Mouse (Mus musculus) lung, postnatal 4 days (tissue): ENCODE results near the gene 1700012B07Rik.

ENCODE experiments used
- DNase-seq, 2 experiments: peaks; one replicate each; pipeline ENCODE4 v3.0.0; 2021

Gene 1700012B07Rik

DNA sequence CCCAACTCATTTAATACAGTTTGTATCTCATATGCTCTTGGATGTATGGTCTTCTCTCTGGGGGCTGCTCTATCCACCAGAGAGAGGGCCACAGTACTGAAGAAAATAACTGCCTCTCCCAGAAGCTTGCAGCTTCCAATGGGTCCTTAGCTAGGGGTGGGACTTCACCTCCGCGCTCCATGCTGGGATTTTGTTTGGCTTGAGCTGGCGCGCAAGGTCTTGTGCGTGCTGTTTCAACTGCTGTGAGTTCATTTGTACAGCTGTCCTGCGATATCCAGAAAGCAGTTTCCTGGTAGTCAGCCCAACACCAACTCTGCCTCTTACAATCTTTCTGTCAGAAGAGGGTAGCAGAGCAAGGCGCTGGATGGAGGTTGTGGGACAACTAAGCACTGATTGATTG lies 18.5 kb upstream of the 1700012B07Rik start:
- peak; percentile 20 to 63 for DNase-seq

DNA sequence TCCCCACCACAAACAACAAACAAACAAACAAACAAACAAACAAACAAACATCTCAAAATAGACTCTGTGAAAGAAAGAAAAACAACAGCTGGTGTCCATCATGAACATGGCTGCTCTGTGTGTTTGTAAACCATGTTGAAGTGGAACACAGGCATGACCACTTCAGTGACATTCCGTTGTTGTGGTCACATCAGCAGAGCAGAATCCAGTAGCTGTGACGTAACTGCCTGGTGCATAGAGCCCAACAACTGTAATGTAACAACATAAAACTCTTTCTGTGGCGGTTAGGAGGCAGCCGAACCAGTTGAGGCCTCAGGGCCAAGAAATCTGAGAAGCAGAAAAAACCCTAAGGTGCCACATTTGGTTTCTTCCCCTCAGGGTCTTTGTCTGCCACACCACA lies 17.8 kb upstream of the 1700012B07Rik start:
- DNase-seq: no peak

DNA sequence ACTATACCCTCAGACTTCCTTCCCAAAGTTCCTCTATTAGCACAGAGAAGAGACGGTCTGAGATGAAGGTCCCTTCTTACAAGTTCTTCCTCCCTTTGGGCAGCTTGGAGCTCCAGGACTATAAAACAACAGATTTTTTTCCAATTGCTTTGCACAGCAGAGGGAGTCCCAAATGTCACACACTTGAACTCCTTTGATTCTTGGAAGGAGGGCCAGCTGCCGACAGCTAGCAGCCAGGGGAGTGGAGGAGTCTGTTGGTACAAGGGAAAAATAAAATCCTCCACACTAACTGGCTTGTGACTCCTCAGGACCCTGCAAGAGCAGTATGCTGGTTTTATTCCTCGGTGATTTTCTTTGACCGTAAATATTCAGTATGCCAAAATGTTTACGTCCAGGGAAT lies 16.6 kb upstream of the 1700012B07Rik start:
- DNase-seq: peak in 1 of 2 experiments; percentile 43

DNA sequence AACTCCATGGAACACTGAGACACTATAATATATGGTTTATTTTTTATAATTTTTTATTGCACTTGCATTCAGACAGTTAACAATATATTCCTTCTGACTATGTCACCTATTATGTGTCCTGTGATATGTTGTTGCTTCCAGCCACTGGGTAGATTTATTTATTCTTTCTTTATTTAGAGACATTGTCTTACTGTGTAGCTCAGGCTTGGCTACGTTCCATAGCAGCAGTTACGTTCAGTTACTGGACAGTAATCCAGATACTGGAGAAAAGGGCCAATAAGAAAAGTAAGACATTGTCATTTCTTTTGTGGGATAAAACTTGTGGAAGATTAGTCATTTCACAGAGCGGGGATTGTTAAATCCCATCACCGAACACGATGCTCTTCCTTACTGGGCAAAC lies 2.5 kb upstream of the 1700012B07Rik start:
- DNase-seq: no peak

DNA sequence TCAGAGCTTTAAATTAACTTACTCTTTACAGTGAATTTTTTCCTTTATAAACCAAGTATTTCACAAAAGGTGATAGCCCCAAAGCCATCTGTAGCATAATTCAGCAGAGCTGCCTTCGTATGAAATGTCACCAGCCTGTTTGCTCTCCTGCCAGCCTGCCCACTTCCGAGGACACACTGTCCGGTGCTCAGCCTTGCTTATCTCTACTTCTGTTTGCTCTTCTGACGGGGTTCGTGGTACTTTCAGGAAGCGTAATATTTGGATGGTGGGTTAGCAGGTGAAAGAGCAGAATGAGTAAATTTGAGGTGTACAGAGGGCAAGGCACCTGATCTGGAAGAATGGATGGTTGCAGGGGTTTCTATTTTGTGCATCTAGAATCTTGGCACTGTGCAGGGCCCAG lies 5.6 kb downstream of the 1700012B07Rik start:
- DNase-seq: no peak

DNA sequence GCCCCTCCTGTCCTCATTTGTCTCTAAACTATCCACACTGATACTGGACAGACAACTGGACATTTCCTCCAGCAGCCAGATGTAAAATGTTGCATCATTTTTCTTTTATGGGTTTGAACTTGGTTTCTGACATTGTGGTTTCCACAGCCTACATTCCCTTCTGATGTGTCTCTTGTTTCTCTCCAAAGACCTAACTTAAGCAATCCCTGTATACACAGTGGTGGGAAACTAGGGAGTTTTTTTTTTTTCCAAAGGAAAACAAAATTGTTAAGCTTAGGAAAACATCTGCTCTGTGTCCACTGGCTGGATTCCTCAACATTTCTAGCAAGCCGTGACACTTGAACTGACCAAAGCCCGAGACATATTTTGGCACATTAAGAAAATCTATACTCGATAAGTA lies 10.4 kb downstream of the 1700012B07Rik start:
- DNase-seq: no peak

DNA sequence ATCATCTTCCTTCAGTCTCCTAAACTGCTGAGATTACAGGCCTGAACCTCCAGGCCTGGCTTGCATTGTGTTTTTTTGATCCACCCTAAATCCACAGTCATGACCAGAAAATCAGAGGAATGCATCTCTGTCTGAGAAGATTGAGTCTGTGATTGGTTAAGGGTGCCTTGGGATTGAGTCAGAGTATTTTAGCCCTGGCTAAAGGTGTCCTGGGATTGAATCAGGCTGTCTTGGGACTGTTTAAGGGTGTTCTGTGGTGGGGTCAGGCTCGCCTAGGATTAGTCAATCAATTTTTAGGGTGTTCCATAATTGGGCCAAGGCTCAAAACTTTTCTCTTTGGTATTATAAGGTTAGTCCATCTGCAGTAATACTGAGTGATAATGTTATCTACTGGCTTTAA lies 10.9 kb downstream of the 1700012B07Rik start:
- DNase-seq: peak in 1 of 2 experiments; percentile 19

DNA sequence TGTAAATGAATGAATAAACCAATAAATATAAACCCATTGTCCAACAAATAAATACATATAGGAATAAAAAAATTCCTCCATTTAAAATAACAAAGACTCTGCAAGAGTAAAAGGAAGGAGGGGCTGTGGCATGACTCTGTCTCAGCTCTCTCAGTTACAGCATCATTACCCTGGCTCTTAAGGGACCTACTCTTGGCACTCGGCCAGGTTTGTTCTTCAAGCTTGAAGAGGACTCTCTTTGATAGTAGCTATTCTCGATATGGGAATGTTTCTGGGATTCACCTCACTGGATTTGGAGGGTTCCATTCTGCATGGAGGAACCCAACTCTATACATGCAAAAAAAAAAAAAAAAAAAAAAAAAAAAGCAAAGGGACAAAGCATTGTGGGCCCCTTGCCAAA lies 16.1 kb downstream of the 1700012B07Rik start:
- DNase-seq: no peak

DNA sequence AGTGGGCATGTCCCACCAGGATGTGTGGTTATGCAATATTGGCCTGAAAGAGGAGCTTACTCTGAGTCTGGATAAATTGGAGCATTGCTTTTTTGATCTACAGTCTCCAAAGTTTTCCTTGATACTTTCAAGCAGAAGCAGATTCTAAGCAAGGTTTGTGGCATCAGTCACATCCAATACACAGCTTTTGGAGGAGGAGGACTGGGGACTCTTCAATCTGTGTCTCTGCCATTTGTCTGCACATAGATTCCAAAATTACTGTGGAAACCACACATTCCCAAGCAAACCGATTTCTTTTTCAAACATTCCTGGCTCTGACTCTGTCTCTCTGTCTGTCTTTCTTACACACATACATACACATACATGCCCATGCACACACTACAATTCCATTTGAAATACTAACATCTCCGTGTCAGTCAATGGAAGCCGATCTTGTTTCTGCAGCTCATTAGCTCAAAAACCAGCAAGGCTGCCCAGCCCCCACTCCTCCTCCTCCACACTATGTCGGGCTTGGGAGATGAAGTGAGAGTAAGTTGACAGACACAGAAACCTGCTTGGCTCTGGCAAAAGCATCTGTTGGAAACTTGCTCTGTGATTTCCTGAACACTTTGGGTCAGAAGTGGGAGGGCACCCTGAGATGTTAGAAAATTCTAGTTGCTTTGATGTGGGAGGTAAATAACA lies 18.5 kb downstream of the 1700012B07Rik start:
- peak; percentile 25 to 59 for DNase-seq

DNA sequence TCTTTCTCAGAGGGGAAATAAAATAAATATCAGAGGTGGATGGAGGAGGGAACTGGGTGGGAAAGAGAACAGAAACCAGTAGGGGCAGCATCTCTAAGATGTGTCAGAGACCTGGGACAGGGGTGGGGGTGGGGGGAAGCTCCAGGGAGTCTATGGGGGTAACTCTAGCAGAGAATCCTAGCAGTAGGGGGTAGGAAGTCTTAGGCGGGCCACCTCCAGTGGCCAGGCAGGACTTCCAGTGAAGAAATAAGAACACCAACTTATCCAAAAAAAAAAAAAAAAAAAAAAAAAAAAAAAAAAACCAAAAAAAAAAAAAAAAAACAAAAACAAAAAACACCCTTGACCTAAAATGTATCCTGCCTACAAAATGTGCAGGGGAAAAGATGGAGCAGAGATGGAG lies 26.3 kb downstream of the 1700012B07Rik start:
- DNase-seq: no peak

DNA sequence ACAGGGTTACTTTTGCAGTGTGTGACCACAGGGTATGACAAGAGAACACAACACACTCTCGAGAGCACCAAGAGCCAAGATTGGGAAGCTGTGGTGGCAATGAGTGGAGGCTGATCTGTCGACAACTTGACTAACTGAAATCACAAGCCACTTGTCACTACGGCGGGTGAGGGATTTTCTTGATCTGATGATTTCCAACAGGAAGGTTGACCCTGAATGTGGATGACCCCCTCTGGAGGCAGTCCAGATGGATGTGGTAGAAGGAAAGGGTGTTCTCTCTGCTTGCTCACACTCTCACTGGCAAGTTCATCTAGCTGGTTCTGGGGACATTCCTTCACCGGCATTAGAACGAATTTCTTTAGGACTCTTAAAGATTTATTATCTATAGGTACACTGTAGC lies 30.3 kb downstream of the 1700012B07Rik start:
- no peak for DNase-seq

DNA sequence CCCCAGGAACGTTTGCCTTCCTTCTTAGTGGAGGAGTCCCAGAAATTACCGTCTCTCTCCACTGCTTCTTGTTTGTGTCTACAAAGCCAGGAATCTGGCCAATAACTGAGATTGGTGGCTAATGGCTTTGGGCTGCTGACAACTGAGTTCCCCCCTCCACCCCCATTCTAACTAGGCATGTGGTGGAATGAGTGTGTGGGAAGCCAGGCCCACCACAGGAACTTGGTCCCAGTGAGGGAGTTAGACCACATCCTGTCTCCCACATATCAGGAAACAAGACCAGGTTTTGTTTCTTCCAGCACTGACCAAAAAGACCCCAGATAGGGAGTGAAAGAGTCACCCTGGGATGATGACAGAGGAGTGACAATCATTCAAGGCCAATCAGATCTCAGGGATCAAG lies 32.3 kb downstream of the 1700012B07Rik start:
- DNase-seq: no peak

DNA sequence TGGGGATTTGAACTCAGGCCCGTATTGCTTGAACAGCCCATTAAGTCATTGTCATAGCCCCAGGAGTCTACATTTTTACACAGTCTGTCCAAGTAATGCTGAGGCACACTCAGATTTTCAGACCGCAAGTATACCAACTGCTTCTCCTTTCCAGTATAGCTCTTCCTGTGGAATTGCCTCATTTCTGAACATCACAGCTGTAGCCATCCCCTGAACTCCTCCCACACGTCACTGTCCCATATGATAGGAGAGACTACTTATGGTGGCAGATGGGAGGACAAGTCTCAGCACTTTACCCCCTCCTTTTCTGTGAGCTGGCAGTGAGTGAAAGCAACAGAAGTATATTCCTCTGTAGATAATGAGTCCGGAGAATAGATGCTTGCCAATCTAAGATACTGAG lies 34.3 kb downstream of the 1700012B07Rik start:
- no peak for DNase-seq

DNA sequence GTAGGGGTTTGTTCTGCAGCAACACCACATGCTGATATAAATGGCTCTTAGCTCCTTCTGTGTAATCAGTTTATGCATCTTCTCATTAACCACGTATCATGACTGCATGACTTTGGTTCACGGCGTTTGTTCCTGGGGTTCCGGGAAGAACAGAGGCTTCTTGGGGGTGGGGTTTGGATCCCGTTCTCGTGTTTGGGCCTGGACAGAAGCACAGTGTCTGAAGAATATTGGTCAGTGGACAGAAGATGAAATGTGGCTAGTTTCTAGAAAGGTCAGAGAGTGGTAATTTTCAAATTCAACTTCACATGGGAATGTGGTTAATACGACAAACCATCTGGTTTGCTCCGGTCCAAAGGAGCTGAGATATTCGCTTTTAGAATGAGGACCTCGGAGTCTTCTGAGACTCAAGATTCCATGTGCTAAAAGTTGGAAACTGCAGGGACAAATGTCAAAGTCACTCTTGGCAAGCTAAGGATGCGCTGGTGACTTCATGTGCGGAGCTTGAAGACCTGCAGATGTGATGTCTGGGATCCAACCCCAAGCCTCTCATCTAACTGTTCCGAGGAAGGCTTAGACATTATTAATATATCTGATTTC lies 35.3 kb downstream of the 1700012B07Rik start:
- peak in 1 of 2 experiments; percentile 73 for DNase-seq

DNA sequence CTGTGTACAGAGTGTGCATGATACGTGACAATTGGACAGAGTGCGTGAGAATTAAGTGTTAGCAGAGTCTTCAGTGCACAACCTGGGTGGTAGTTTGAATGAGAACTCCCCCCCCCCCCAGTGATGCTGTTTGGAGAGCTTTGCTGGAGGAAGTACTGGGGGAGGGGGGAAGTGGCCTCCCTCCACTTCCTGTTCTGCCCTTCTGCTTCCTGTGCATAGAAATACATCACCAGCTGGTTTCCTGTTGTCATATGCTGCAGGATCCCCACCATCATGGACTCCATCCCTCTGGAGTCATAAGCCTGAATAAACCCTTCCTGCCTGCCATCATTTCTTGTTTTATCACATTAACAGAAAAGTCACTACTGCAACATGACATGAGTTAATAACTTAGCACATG lies 35.9 kb downstream of the 1700012B07Rik start:
- DNase-seq: no peak

DNA sequence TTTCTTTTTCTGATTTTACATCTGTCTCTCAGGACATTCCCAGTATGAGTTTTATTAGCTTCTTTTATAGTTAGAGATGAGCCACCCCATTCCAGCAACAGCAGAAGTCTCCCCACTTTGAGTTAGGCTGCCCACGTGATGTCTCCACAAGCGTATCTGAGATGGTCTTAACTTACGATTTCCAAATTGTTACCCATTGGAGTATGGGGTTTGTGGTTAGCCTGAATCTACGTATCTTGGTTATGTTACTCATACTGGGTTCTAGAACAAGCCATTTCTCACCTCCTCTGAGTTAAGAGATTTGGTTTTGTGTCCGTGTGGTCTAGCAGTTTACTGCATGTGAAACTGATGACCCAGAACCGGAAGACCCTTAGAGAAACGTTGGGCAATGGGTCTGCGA lies 37.6 kb downstream of the 1700012B07Rik start:
- DNase-seq: no peak

DNA sequence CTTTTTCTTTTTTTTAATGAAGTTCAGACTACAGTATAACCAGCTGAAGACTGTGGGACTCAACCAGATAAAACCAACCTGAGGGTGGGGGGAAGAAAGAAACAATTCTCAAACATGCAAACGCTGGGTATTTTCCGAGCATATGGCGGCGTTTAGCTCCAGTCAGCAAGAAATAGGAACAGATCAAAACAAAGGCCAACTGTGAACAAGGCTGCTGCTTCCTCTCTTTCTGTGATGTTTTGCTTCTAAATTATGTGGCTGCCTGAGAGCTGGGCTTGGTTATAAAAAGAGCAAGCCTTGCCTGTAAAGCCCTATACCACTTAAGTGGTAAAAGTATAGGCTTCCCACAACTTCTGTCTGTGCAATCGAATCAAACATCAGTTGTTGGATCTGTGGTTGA lies 42.5 kb downstream of the 1700012B07Rik start:
- DNase-seq: no peak

DNA sequence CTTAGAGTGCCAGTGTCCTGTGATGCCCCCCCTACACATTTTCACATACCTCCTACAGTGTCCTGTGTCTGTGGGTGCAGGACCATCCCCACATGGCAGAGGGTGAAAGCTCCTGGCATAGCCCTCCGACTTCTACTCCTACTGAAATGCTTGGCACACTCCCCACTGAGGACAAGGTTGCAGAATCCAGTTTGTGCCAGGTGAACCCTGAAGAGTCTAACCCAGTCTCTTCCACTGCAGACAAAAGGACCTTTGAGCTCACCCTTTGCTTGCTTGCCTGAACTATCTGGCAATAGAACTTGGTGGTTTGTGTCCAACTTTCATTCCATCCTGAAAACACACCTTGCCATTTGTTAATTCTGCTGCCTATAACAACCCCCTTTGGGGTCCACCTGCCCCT lies 56.5 kb downstream of the 1700012B07Rik start:
- DNase-seq: no peak

DNA sequence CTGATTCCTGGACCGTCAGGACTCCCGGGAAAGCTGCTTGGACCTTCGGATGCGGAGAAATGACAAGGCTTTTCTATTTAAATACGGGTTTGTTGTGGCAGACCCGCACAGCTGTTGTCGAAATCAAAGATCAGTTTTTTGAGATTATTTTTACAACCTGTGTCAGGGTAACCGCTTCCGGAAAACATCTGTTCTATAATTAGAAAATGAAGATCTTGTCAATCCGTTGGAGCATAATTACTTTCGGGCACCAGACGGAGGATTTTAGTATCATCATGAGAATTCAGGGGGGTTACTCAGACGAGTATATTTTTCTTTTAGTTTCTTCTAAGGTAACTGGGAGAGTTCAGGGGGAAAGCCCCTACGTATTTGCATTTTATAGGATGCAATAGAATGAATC lies 57.7 kb downstream of the 1700012B07Rik start:
- DNase-seq: no peak

DNA sequence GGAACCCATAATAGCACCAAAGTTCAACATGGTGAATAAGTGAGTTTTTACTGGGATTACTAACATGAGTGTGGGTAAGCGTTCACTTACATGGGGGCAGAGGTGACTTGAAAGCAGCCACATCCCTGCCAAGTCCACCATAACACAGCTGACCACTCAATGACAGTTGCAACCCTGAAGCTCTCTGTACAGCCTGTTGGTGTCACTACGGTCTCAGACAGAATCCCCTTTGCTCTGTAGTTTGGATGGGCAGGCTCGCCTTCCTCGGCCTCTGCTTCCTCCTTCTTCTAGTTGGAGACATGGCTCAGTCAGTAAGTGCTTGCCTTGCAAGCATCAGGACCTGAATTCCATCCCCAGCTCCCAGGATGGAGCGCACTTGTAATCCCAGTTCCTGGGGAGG lies 58.8 kb downstream of the 1700012B07Rik start:
- peak in 1 of 2 experiments; percentile 34 for DNase-seq

DNA sequence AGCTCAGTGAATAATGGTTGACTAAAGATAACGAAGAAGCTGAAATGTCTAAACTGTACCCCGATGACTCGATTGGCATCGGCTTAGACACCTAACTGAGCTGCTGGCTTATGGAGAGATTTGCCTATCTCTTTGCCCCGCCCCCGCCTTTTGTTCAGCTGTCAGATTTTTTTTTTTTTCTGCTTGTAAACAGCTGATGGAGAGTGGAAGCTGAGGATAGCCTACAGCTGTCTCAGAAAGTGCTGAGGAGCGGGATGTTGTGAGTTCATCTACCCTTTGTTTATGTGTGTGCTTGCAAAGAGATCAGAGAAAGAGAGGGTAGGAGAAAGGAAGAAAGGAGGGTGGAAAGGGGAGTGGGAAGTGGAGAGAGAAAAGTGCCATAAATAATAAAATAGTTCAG lies 67.8 kb downstream of the 1700012B07Rik start:
- no peak for DNase-seq

DNA sequence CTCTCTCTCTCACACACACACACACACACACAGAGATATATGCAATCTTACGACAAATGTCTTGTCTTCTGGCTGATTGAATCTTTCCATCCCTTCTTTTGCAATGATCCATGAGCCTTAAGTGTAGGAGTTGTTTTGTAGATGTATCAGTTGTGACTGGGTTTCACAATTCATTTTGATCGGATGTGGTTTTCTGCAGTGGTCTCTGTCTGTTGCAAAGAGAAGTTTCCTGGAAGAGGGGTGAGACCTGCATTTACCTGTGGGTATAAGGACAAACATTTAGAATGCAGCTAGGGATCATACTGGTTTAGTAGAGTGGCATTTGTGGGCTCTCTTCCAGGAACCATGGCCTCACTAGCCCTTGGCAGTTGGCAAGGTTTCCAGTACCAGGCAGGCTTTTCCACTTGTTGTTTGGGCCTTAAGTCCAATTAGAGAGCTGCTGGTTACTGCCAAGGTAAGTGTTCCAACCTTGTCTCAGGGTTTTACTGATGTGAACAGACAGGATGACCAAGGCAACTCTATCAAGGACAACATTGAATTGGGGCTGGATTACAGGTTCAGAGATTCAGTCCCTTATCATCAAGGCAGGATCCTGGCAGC lies 69.1 kb downstream of the 1700012B07Rik start:
- no peak for DNase-seq

DNA sequence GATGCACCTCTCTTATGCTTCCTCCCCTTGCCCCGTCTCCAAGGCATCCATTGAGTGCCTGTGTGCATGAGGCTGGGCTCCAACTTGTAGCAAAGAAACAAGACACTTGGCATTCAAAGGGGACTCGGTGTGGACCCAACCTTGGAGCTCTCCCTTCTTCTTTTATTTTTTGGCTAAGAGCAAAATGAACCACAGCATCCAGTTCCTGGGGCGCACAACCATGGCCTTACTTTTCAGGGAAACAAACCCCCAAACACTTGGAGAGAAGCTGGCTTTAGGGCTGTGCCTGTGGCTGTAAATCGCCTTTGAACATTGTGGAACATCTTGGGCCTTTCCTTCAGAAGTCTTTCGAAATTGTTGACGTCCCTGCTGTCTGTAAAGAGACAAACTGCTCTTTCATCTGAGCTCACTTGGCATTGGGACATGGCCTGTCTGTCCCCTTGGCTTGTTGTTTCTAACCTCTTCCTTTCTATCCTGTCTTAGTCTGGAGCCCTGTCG lies 73.7 kb downstream of the 1700012B07Rik start:
- DNase-seq: peak in 1 of 2 experiments; percentile 25
